Mouse (Mus musculus) lung, postnatal 10 days (tissue): ENCODE measurements at regions not wholly inside any gene's neighbourhood (a gene's known extent, or its start where the extent isn't known, plus 50 kb on each side); places are given as distances from the start of the nearest gene placed in this dataset.

ENCODE experiments used
- DNase-seq: peaks from one replicate; pipeline ENCODE4 v3.0.0; 2021

GRCm38 (mm10) chr13:34800906-34801305, 66.3 kb downstream of the Fam50b start:
- DNase-seq: no peak

GRCm38 (mm10) chr13:34806532-34807092, 68.5 kb upstream of the Prpf4b start:
- DNase-seq: no peak

GRCm38 (mm10) chr13:34809536-34809935, 65.6 kb upstream of the Prpf4b start:
- no peak for DNase-seq

- DNase-seq: peak; percentile 68
Measured at GRCm38 (mm10) chr13:34814161-34815056, 60.7 kb upstream of the Prpf4b start.

- DNase-seq: no peak
Measured at GRCm38 (mm10) chr13:34815057-34815410, 60.1 kb upstream of the Prpf4b start.

- peak; percentile 6 for DNase-seq
Measured at GRCm38 (mm10) chr13:34818211-34818610, 56.9 kb upstream of the Prpf4b start.

- DNase-seq: no peak
Measured at GRCm38 (mm10) chr13:34820423-34820822, 54.7 kb upstream of the Prpf4b start.

DNA sequence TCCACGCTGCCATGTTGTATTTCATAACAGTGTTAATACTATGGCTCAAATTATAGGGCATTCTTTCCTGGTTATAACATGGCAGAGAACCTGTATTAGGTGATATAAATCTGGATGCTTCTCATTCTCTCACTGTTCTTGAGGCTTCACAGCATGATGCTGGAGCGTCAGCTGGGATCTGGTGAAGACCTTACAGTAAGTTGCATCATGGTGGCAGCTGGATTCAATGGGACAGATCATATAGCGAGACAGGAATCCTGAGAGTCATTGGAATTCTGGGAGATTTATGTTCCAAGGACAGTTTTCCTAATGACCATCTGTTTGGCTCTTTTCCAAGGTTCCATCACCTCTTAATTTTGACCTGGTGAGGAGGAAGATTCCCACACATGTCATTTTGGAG, 53.2 kb upstream of the Prpf4b start:
- no peak for DNase-seq

GRCm38 (mm10) chr13:34824157-34824556, 50.9 kb upstream of the Prpf4b start:
- DNase-seq: no peak
